Mouse (Mus musculus) ES-E14 (cell line): Measurements from ENCODE around the gene Tmem109. TPM values are rescaled to one million over a fixed set of nuclear protein-coding genes. Genes with fewer than 3 reads are reported as not detected.

Source experiments
- DNase-seq: peaks from one replicate; pipeline ENCODE4 v3.0.0-alpha.2; 2013; ENCODE audit warnings: low read depth, low spot score
- H3K27ac ChIP-seq: 2 replicates; pipeline ENCODE4 v1.5.1; 2012; ENCODE audit warnings: low read depth, mild to moderate bottlenecking, low read length, moderate library complexity, mixed read lengths; ENCODE audit not compliant: poor library complexity, insufficient read depth, severe bottlenecking
- H3K36me3 ChIP-seq: 2 replicates; pipeline ENCODE4 v1.6.1; 2012; ENCODE audit warnings: mild to moderate bottlenecking, low read length, moderate library complexity, mixed read lengths; ENCODE audit not compliant: control insufficient read depth, poor library complexity, insufficient read depth, severe bottlenecking
- H3K4me1 ChIP-seq, 2 experiments: fragments of 150-350 bp in 1 of 2; sonication (generic) in 1 of 2; 2 replicates each; pipeline ENCODE4 v1.6.1; 2012; ENCODE audit warnings: low read length in 2 of 2, mild to moderate bottlenecking in 1 of 2, mixed read lengths in 1 of 2; ENCODE audit not compliant: control insufficient read depth in 2 of 2, insufficient read depth in 2 of 2, poor library complexity in 1 of 2
- H3K4me3 ChIP-seq, 2 experiments: fragments of 150-350 bp in 1 of 2; sonication (generic) in 1 of 2; 2 replicates each; pipeline ENCODE4 v1.5.1; 2012; ENCODE audit warnings: low read length in 2 of 2, low read depth in 1 of 2, mild to moderate bottlenecking in 1 of 2, mixed read lengths in 1 of 2; ENCODE audit not compliant: insufficient read depth in 1 of 2, poor library complexity in 1 of 2, severe bottlenecking in 1 of 2
- H3K9ac ChIP-seq: 2 replicates; pipeline ENCODE4 v1.6.1; 2012; ENCODE audit warnings: low read depth, mild to moderate bottlenecking, low read length, mixed read lengths; ENCODE audit not compliant: poor library complexity, insufficient read depth, severe bottlenecking
- H3K9me3 ChIP-seq: fragments of 150-350 bp; sonication (generic); 2 replicates; pipeline ENCODE4 v1.6.1; 2012; ENCODE audit warnings: low read depth, mild to moderate bottlenecking, low read length; ENCODE audit not compliant: control insufficient read depth, insufficient read depth
- CHD2 ChIP-seq: IDR thresholded peaks from 2 replicates; pipeline ENCODE4 v1.6.1; 2014; ENCODE audit warnings: mild to moderate bottlenecking, low read depth, low read length, inconsistent platforms
- HCFC1 ChIP-seq: IDR thresholded peaks from 2 replicates; pipeline ENCODE4 v1.6.1; 2012; ENCODE audit warnings: low read length, inconsistent platforms, borderline replicate concordance; ENCODE audit not compliant: insufficient read depth
- MAFK ChIP-seq: IDR thresholded peaks from 2 replicates; pipeline ENCODE4 v1.6.1; 2014; ENCODE audit warnings: mild to moderate bottlenecking, low read depth, low read length, inconsistent platforms; ENCODE audit not compliant: insufficient read depth
- ZC3H11A ChIP-seq: IDR thresholded peaks from 2 replicates; pipeline ENCODE4 v1.6.1; 2012; ENCODE audit warnings: low read depth, mild to moderate bottlenecking, inconsistent platforms, low read length, borderline replicate concordance
- ZNF384 ChIP-seq: IDR thresholded peaks from 2 replicates; pipeline ENCODE4 v1.6.1; 2012; ENCODE audit warnings: low read depth, low read length, inconsistent platforms
- in situ Hi-C, 2 experiments: fragments of 600-800 bp; cut with MboI; formaldehyde crosslinking; loops; one replicate each; pipeline ENCODE4 v1.15.1; 2025; ENCODE audit warnings: low sequenced_read_pairs in 2 of 2, inconsistent platforms in 1 of 2; ENCODE audit not compliant: unreplicated experiment in 2 of 2
- total RNA-seq: library from RNA; depleted of rRNA; stranded (reverse); fragments of 300-350 nt; gene quantifications from 2 replicates; pipeline ENCODE4 v1.2.3, GENCODE M21; 2012

Tmem109 gene
- total RNA-seq, 1 experiment, result 25.3 TPM

GRCm38 (mm10) chr19:10832030-10832429 is 49.8 kb downstream of the Tmem109 start:
- Histone ChIP-seq H3K36me3 (no peaks in the 10 kb centered on the region), H3K9ac (no peak overlapping the region), H3K9me3 (no peaks in the 10 kb centered on the region), H3K27ac (no peak overlapping the region), H3K4me1 (peaks cover 4 to 8% of the 10 kb centered on the region in 2 experiments; a peak in 3 of 4 replicates), H3K4me3 (no peak overlapping the region)
- in situ Hi-C loops, result no loop called here
- no peak for DNase-seq
- TF ChIP-seq MAFK (no peak), HCFC1 (no peak), ZNF384 (no peak), ZC3H11A (no peak), CHD2 (no peak)

DNA sequence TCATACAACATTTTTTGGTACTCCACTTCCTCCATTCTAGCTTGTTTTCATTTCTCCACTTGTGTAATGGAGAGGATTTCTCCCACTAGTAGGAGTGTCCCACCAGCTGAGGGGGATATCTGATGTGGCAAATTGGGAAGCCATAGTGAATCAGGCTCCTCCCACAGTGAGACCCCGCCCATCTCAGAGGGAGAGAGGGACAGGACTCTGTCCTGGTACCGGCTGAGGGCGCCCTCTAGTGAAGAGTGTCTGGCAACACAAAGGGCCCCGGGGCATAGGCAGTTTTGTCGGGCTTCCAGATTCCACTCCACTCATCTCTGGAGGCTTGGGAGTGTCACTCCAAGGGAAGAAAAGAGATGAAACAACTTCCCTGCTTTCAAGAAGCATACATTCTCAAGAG is 50.4 kb downstream of the Tmem109 start:
- H3K36me3 ChIP-seq, result no peaks in the 10 kb centered on the region
- no peak overlapping the region for H3K9ac ChIP-seq
- no peak for TF ChIP-seq MAFK
- no peak for TF ChIP-seq ZNF384
- peak; percentile 33; the same call in 1 of the 2 replicates for TF ChIP-seq HCFC1
- peak; percentile 75; the same call in 1 of the 2 replicates for TF ChIP-seq ZC3H11A
- no peaks in the 10 kb centered on the region for H3K9me3 ChIP-seq
- in situ Hi-C loops, result no loop called here
- no peak overlapping the region for H3K27ac ChIP-seq
- H3K4me3 ChIP-seq, result no peak overlapping the region
- H3K4me1 ChIP-seq, result peaks cover 4 to 8% of the 10 kb centered on the region in 2 experiments; a peak in 3 of 4 replicates
- DNase-seq, result peak; percentile 93

DNA sequence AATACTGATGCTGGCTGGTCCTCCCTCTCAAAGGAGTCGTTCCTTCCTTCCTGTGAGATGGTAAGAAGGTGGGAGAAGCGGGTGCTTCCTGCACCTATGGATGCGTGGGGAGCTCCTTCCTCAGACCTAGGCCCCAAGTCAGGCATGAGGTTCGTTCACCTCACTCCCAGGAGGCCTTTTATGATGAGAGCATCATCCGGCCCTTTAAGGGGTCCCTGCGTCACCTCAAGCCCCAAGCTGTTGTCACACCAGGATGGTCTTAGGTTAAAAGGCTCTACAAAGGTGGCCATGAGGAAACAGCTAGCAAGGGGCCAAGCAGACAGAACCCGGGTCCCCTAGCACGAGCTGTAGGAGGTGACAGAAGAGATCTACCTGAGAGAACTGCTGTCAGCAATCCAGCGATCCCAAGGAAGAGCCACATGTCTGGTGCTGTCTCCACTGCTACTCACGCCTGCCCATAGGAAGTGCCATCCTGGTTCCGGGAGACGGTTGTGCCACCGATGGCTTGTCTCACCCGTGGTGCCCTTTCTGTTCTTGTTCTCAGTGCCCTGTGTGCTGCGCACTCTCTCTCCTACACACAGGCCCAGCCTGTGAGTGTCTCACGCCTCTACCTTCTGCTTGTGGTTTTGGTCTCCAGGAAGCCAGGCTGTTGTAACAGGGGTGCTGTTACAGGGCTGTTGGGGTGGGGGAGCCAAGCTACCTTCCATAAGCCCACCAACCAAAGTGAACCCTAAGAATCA is 52.2 kb downstream of the Tmem109 start, which contains the start of gene Cd6:
TSS of gene Cd6 (minus strand) at position 623 of the 740 bp plus-strand sequence.
- no peak within 1 kb of the TSS for H3K9ac ChIP-seq

GRCm38 (mm10) chr19:10828321-10828720 is 53.5 kb downstream of the Tmem109 start:
- H3K27ac ChIP-seq, result no peak overlapping the region
- in situ Hi-C loops, result no loop called here
- H3K36me3 ChIP-seq, result no peaks in the 10 kb centered on the region
- DNase-seq, result no peak
- H3K4me3 ChIP-seq, result no peak overlapping the region
- TF ChIP-seq ZC3H11A (no peak), ZNF384 (no peak), MAFK (no peak), CHD2 (no peak), HCFC1 (no peak)
- no peak overlapping the region for H3K9ac ChIP-seq
- H3K9me3 ChIP-seq, result no peaks in the 10 kb centered on the region
- H3K4me1 ChIP-seq, result peaks cover under 1 to 2% of the 10 kb centered on the region in 2 experiments; a peak in 1 of 4 replicates

More for the DNA sequence above, 52.2 kb downstream of the Tmem109 start, which contains the start of gene Cd6:
- Histone ChIP-seq H3K9me3 (no peaks in the 10 kb centered on the region), H3K36me3 (no peaks in the 10 kb centered on the region), H3K27ac (no peak within 1 kb of the TSS), H3K4me1 (peaks cover 2% of the 10 kb centered on the region in 2 experiments; a peak in 1 of 4 replicates), H3K4me3 (no peak within 1 kb of the TSS)
- TF ChIP-seq HCFC1 (no peak), CHD2 (no peak), ZC3H11A (no peak), MAFK (no peak)
- no peak for DNase-seq
- in situ Hi-C loops, result no loop called here
